Mouse (Mus musculus) frontal cortex, postnatal 14 days (tissue): Measurements from ENCODE around the gene Cflar.
A peak's percentile ranks its signal among the peaks of the same experiment; 100 is the strongest.
"Not testable (repeated sequence)": the region's sequence is repeated elsewhere in the genome, so short reads cannot be mapped to it uniquely, and the experiment has no call there.

Experiments
- DNase-seq, 2 experiments: peaks; one replicate each; pipeline ENCODE4 v3.0.0; 2022; ENCODE audit warnings: low spot score in 2 of 2

Cflar gene

GRCm38 (mm10) chr1:58711365-58712016, at the start of gene Cflar:
TSS of gene Cflar (plus strand) at chr1:58711508.
- DNase-seq = peak in 1 of 2 experiments; percentile 37

- DNase-seq = not testable (repeated sequence)
These were observed 48.6 kb upstream of the Cflar start for GRCm38 (mm10) chr1:58662671-58663070.

- not testable (repeated sequence) for DNase-seq
These were observed 47.9 kb upstream of the Cflar start for GRCm38 (mm10) chr1:58663365-58663764.

DNA sequence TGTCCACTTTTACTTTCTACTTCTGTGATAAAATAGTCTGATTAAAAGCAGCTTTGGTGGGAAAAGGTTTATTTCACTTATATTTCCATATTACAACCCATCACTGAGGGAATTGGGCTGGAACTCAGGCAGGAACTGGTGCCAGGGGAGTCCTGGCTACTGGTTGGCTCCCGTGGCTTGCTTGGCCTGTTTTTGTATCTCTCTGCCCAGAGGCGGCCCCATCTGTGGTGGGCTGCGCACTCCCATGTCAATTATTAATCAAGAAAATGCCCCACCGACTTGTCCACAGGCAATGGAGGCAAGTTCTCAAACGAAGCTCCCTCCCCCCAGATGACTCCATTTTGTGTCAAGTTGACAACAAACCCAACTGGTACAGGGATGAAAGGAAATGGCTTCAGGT, 43.1 kb upstream of the Cflar start:
- DNase-seq = no peak

DNA sequence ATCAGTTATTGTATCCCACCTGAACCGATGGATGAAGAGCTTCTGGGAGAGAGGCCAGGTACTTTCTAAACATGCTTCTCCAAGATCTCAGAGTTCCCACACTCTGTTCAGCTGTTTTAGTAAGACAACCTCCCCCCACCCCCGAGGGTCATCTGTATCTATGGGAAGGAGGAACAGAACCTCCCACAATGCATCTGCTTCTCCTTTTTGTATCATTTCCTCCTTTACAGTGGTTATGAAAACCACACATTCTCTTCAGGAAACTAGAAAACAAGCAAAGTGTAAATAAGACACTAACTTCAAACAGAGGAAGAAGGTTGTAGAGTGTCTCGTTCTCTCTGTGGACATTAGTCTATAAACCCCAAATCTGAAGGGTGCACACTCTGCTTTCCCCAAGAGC, 41.7 kb upstream of the Cflar start:
- not testable (repeated sequence) for DNase-seq

- DNase-seq = no peak
These were observed 39.2 kb upstream of the Cflar start for GRCm38 (mm10) chr1:58672116-58672515.

- DNase-seq = no peak
These were observed 36.3 kb upstream of the Cflar start for GRCm38 (mm10) chr1:58675011-58675410.

DNA sequence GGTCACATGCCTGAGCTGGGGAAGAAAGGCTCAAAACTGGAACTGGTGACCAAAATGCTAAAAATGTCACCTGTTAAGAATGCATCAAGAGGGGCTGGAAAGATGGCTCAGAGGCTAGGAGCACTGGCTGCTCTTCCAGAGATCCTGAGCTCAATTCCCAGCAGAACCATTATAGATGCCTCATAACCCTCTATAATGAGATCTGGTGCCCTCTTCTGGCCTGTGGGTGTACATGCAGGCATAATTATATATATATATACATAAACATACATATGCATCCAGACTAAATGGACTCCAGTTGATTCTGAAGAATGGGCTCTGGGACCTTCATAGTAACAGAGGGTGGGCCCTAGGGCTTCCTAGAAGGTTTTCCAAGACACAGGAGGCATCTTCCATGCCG, 33.7 kb upstream of the Cflar start:
- no peak for DNase-seq

DNA sequence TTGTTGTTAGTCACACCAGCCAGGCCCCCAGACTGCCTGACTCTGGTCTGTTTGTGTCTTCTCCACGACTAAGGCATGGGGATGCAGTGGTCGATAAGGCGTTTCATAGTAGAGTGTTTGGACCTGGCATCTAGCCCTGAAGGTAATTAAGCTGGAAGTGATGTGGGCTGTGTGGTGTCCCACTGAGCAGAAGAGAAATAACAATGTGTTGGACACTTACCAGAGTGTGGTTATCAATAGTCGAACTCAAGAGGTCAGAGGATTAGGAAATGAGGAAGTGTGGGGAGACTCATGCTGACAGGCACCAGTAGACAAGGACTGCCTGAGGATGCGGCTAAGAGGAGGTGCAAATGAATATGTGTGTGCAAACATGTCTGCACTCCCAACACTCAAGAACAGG, 32.9 kb upstream of the Cflar start:
- DNase-seq = not testable (repeated sequence)

GRCm38 (mm10) chr1:58689426-58689825, 21.9 kb upstream of the Cflar start:
- DNase-seq = no peak

GRCm38 (mm10) chr1:58690006-58690744, 21.1 kb upstream of the Cflar start:
- no peak for DNase-seq

DNA sequence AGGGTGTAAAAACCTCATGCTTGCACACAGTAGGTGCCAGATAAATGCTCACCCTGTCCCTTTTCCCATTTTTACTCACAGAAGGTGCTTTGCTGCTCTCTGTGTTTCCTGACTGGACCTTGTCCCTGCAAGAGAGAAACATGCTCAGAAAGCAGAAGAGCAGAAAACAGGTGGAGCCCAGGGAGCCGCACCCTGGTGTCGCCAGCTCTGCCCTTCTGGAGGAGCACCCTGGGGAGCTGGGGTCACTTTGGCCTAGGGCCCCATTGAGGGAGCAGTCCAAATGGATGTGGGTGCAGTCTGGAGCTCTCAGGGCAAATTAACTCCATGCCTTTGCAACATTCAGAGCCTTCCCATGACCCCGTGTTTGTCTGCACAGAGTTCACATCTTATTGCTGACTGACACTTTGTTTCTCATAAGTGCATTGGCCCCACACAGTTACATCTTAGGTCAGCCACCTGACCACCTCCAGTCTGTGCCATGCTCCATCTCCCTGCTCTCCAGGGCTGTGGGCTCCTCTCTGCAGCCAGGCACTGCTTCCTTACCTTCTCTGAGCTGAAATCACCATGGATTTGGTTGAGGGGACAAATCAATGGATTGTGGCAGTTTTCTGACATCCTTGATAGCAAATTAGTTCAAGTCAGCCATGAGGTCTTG, 20.3 kb upstream of the Cflar start:
- not testable (repeated sequence) for DNase-seq

DNA sequence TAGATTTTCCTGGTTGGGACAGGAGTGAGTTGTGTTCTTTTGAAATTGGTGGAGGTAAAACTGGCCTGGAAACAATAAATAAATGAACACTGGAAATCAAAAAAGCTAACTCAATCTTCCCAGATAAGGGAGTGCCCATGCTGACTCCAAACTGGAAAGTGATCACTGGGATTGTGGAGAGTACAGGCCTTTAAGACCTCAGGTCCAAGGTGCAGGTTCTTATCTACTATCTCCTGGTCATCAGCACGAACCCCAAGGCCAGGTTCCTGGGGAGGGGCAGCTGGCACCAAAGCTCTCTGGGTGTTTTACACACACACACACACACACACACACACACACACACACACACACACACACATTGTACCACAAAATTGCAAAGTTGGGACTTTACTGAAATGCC, 19.6 kb upstream of the Cflar start:
- DNase-seq = not testable (repeated sequence)

- DNase-seq = no peak
These were observed 17.6 kb upstream of the Cflar start for GRCm38 (mm10) chr1:58693696-58694095.

- DNase-seq = not testable (repeated sequence)
These were observed 15.5 kb upstream of the Cflar start, which contains the start of gene Als2cr12 for GRCm38 (mm10) chr1:58695810-58696209. TSS of gene Als2cr12 (minus strand) at chr1:58695989.

GRCm38 (mm10) chr1:58697607-58698006, 13.7 kb upstream of the Cflar start:
- not testable (repeated sequence) for DNase-seq

DNA sequence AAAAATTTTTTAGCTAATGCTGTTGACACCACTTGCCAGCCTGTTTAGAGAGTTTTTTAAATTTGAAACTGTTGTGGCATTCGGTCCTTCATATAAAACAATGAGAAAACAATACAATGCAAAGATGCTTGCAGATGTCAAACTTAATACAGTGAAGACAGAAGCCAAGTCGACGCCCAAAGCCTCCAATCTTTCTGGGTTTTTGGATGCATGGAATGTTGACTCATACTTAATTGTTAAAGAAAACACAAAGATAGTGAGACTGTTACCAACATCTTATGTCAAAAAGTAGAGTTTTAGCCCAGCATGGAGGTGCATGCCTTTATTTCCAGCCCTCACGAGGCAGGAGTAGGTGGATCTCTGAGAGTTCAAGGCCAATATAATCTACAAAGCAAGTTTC, 12.5 kb upstream of the Cflar start:
- no peak for DNase-seq

DNA sequence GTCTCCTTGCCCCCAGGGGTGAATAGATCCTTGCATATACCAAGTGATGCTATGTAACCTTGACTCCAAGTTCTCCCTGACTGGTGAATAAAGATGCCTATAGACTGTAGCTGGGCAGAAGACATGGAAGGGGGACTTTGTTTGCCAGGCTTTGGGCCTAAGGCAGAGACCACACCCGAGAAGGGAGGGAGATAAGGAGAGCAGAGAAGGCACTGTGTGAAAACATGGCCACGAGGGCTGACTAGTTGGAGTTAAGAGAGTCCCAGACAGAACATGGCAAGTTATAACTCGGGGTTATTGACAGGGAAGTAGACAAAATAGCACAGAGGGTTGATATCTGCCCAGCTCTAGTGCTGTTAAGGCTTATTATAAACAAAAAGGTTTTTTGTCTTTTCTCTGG, 11.3 kb upstream of the Cflar start:
- DNase-seq = no peak

- DNase-seq = not testable (repeated sequence)
These were observed 10.6 kb upstream of the Cflar start for GRCm38 (mm10) chr1:58700580-58701162.

DNA sequence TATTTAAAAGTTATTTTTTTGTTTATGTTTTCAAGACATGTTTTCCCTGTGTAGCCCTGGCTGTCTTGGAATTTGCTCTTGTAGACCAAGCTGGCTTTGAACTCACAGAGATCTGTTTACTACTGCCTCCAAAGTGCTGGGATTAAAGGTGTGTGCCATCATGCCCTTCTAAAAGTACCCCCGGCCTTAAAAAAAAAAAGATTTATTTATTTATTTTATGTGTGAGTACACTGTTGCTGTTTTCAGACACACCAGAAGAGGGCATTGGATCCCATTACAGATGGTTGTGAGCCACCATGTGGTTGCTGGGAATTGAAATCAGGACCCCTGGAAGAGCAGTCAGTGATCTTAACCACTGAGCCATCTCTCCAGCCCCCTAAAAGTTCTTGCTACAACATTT, 1.3 kb upstream of the Cflar start:
- not testable (repeated sequence) for DNase-seq

GRCm38 (mm10) chr1:58710711-58711364, 470 bp upstream of the Cflar start:
- no peak for DNase-seq
